8 mouse cellular contexts compared by ENCODE assay signal in genomic region chr1:34750061-34751054, GRCm38 (mm10).
A peak's percentile ranks its signal among the peaks of the same experiment; 100 is the strongest.
DNase-seq lines count a peak whose midpoint lies in the region; ATAC-seq and TF ChIP-seq lines count a peak whose summit lies in the region.

No protein-coding gene starts in this region.

- peak; percentile 35 for DNase-seq in liver, embryonic 11.5 days (ENCODE audit: low spot score)
- no peak for DNase-seq in liver
- peak; percentile 73 for DNase-seq in cerebellum, adult 11-12 months
- DNase-seq in limb, embryonic 10.5 days (ENCODE audit: low spot score): peak; percentile 56
- no peak for DNase-seq in natural killer cell, adult 2 months (ENCODE audit: low spot score in 2 of 2)
- DNase-seq in spleen, postnatal 36 days (ENCODE audit: low spot score in 2 of 2): no peak

- H3K4me3 ChIP-seq in liver, embryonic 11.5 days (ENCODE audit: low read depth, low read length): peak overlapping the region; percentile 52
- peak overlapping the region; percentile 73 for H3K4me3 ChIP-seq in forebrain, embryonic 12.5 days (replicated peaks)
- H3K4me3 ChIP-seq in limb, embryonic 10.5 days: peak overlapping the region; percentile 77
- peak overlapping the region; percentile 85 for H3K4me3 ChIP-seq in olfactory bulb, adult 2 months (ENCODE audit: insufficient read depth, low read depth, low read length)

- H3K4me1 ChIP-seq in liver, embryonic 11.5 days (replicated peaks; ENCODE audit: control insufficient read depth, insufficient read depth, low read length): no peaks in the 10 kb centered on the region
- peaks cover 23% of the 10 kb centered on the region for H3K4me1 ChIP-seq in forebrain, embryonic 12.5 days
- peaks cover 25% of the 10 kb centered on the region for H3K4me1 ChIP-seq in limb, embryonic 10.5 days
- H3K4me1 ChIP-seq in olfactory bulb, adult 2 months (ENCODE audit: control insufficient read depth, insufficient read depth, low read length): peaks cover 21% of the 10 kb centered on the region

- TF ChIP-seq POLR2A in olfactory bulb, adult 2 months (IDR thresholded peaks at IDR 0.05; ENCODE audit: insufficient read depth, low read depth, low read length): 0 out of 2 replicates have a peak, but pooled peaks have one; percentile 18

- peak overlapping the region; percentile 72 for H3K4me2 ChIP-seq in liver, embryonic 11.5 days
- H3K4me2 ChIP-seq in forebrain, embryonic 12.5 days: peak overlapping the region; percentile 97

- TF ChIP-seq CTCF in olfactory bulb, adult 2 months (IDR thresholded peaks at IDR 0.05; ENCODE audit: insufficient read depth, low read depth, low read length): no peak

- no peak overlapping the region for H3K27ac ChIP-seq in liver, embryonic 11.5 days (ENCODE audit: low read depth, low read length)
- no peak overlapping the region for H3K27ac ChIP-seq in forebrain, embryonic 12.5 days
- H3K27ac ChIP-seq in limb, embryonic 10.5 days: peak overlapping the region; percentile 79
- H3K27ac ChIP-seq in olfactory bulb, adult 2 months (ENCODE audit: insufficient read depth, low read depth, low read length): no peak overlapping the region

- ATAC-seq in liver, embryonic 11.5 days (replicated peaks; ENCODE audit: low FRiP score): no peak
- peak; percentile 78 for ATAC-seq in forebrain, embryonic 12.5 days (ENCODE audit: low FRiP score)

- H3K27me3 ChIP-seq in liver, embryonic 11.5 days (replicated peaks; ENCODE audit: control insufficient read depth, insufficient read depth, low read length): peaks cover 53% of the 10 kb centered on the region
- H3K27me3 ChIP-seq in forebrain, embryonic 12.5 days: peaks cover 46% of the 10 kb centered on the region
- peaks cover 71% of the 10 kb centered on the region for H3K27me3 ChIP-seq in limb, embryonic 10.5 days (ENCODE audit: low read depth, poor library complexity, severe bottlenecking)

- 3% methylated on average over 87 of the region's 108 CpGs for WGBS in liver, embryonic 11.5 days
- under 1% methylated on average over 86 of the region's 108 CpGs for WGBS in forebrain, embryonic 12.5 days
- WGBS in limb, embryonic 10.5 days: under 1% methylated on average over 107 of the region's 108 CpGs
- 2% methylated on average over 107 of the region's 108 CpGs for WGBS in olfactory bulb, adult 2 months

- H3K9ac ChIP-seq in liver, embryonic 11.5 days (ENCODE audit: low read depth, low read length): no peak overlapping the region
- peak overlapping the region; percentile 70 for H3K9ac ChIP-seq in forebrain, embryonic 12.5 days

- H3K9me3 ChIP-seq in liver, embryonic 11.5 days (ENCODE audit: control insufficient read depth, low read length): no peaks in the 10 kb centered on the region
- H3K9me3 ChIP-seq in forebrain, embryonic 12.5 days: no peaks in the 10 kb centered on the region
- H3K9me3 ChIP-seq in limb, embryonic 10.5 days (replicated peaks): no peaks in the 10 kb centered on the region

- no peaks in the 10 kb centered on the region for H3K36me3 ChIP-seq in liver, embryonic 11.5 days (ENCODE audit: control insufficient read depth, insufficient read depth, low read length)
- H3K36me3 ChIP-seq in forebrain, embryonic 12.5 days (replicated peaks): no peaks in the 10 kb centered on the region
- no peaks in the 10 kb centered on the region for H3K36me3 ChIP-seq in limb, embryonic 10.5 days

Comparison
In these comparisons a context has a peak if more than half of its experiments do, and no peak if none do; other contexts are left out.
1. DNase-seq: peak in liver, embryonic 11.5 days (single experiment), cerebellum, adult 11-12 months (single experiment) and limb, embryonic 10.5 days (single experiment); none in liver (single experiment), natural killer cell, adult 2 months (0 of 2) and spleen, postnatal 36 days (0 of 2).
2. Peak in every context shown above with its lines, with median percentiles within 50 percentile points of each other: H3K4me3 ChIP-seq.